ENCODE assay signal across 8 mouse cellular contexts in the genomic region with DNA sequence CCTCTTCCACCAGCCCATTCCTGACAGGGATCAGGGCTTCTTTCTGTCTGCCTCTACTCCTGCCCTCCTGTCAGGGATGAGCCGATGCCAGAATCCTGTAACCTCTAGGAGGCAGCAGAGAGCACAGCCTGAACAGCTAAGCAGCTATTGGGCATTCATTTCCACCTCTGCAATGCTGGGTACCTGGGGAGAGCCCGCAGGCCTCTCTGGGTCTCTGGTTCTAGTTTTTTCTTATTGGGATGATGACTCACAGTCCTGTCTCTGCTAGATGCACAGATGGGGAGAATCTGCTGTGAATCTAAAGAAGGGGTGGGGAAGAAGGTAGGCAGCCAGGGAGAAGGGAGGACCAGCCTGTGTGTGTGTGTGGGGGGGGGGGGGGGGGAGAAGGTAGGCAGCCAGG. TPM values are rescaled to one million over a fixed set of nuclear protein-coding genes. Genes with fewer than 3 reads are reported as not detected.
A peak's percentile ranks its signal among the peaks of the same experiment; 100 is the strongest.
DNase-seq lines count a peak whose midpoint lies in the region; ATAC-seq and TF ChIP-seq lines count a peak whose summit lies in the region.

No protein-coding gene starts in this region.

- no peak overlapping the region for H3K4me2 ChIP-seq in hindbrain, embryonic 12.5 days (replicated peaks)
- no peak overlapping the region for H3K4me2 ChIP-seq in lung, postnatal 0 days (replicated peaks; ENCODE audit: low read depth, low read length)

- H3K4me1 ChIP-seq in MEL (ENCODE audit: control insufficient read depth in 1 of 2, insufficient read depth in 2 of 2, low read length in 2 of 2), result no peaks in the 10 kb centered on the region
- H3K4me1 ChIP-seq in bone marrow macrophage, adult 2 months (ENCODE audit: control insufficient read depth, insufficient read depth, low read length), result no peaks in the 10 kb centered on the region
- peaks cover 21% of the 10 kb centered on the region for H3K4me1 ChIP-seq in hindbrain, embryonic 12.5 days
- no peaks in the 10 kb centered on the region for H3K4me1 ChIP-seq in lung, postnatal 0 days (ENCODE audit: insufficient read depth, low read depth, low read length)

- no peak for TF ChIP-seq EP300 in MEL (IDR thresholded peaks at IDR 0.05; ENCODE audit: low read depth in 1 of 2, low read length in 2 of 2)
- TF ChIP-seq EP300 in lung, postnatal 0 days (IDR thresholded peaks at IDR 0.05), result no peak

- H3K27me3 ChIP-seq in MEL (ENCODE audit: control insufficient read depth in 1 of 2, insufficient read depth in 2 of 2, low read length in 2 of 2), result no peaks in the 10 kb centered on the region
- H3K27me3 ChIP-seq in hindbrain, embryonic 12.5 days, result no peaks in the 10 kb centered on the region
- no peaks in the 10 kb centered on the region for H3K27me3 ChIP-seq in lung, postnatal 0 days (replicated peaks; ENCODE audit: insufficient read depth, low read length)

- peak; percentile 70 for ATAC-seq in erythroblast, adult 5-6 weeks (replicated peaks; ENCODE audit: low FRiP score, poor library complexity, severe bottlenecking)
- peak; percentile 53; the same call in 1 of the 2 replicates for ATAC-seq in hindbrain, embryonic 12.5 days (ENCODE audit: low FRiP score)
- no peak for ATAC-seq in lung, postnatal 0 days
- ATAC-seq in activated CD4-positive, CD25-positive, alpha-beta regulatory T cell, adult 4 months, result no peak

- peak; percentile 2 for DNase-seq in MEL (ENCODE audit: low read depth, low spot score)
- DNase-seq in layer of hippocampus, adult 9-11 months, result peak; percentile 67
- peak; percentile 45 for DNase-seq in lung, postnatal 0 days (ENCODE audit: low spot score)
- DNase-seq in retina, postnatal 1 day, result peak; percentile 87

- 16% methylated on average over 2 of the region's 2 CpGs for WGBS in hindbrain, embryonic 12.5 days
- WGBS in lung, postnatal 0 days, result 6% methylated on average over 2 of the region's 2 CpGs

- peak; percentile 14 to 31 (median 18); a peak in 3 of 6 replicates for TF ChIP-seq CTCF in MEL (IDR thresholded peaks at IDR 0.05 in 2 of 3, conservative IDR thresholded peaks at IDR 0.05 in 1 of 3; ENCODE audit: control insufficient read depth in 1 of 3, insufficient read depth in 1 of 3, low read depth in 2 of 3, low read length in 3 of 3, poor library complexity in 1 of 3, severe bottlenecking in 1 of 3)
- TF ChIP-seq CTCF in bone marrow macrophage, adult 2 months (IDR thresholded peaks at IDR 0.05; ENCODE audit: low read depth, low read length), result peak; percentile 42; the same call in 1 of the 2 replicates
- peak; percentile 85 for TF ChIP-seq CTCF in lung, postnatal 0 days (IDR thresholded peaks at IDR 0.05)

- no peaks in the 10 kb centered on the region for H3K36me3 ChIP-seq in MEL (ENCODE audit: control insufficient read depth in 1 of 2, insufficient read depth in 2 of 2, low read length in 2 of 2)
- H3K36me3 ChIP-seq in hindbrain, embryonic 12.5 days, result no peaks in the 10 kb centered on the region
- no peaks in the 10 kb centered on the region for H3K36me3 ChIP-seq in lung, postnatal 0 days (ENCODE audit: insufficient read depth, low read length)

- no peak for TF ChIP-seq POLR2A in MEL (IDR thresholded peaks at IDR 0.05; ENCODE audit: control insufficient read depth in 1 of 2, insufficient read depth in 1 of 2, low read depth in 1 of 2, low read length in 2 of 2, poor library complexity in 1 of 2)
- TF ChIP-seq POLR2A in bone marrow macrophage, adult 2 months (IDR thresholded peaks at IDR 0.05; ENCODE audit: borderline replicate concordance, low read depth, low read length), result no peak

- no peak overlapping the region for H3K9ac ChIP-seq in MEL (ENCODE audit: control insufficient read depth, low read depth, low read length, poor library complexity, severe bottlenecking)
- no peak overlapping the region for H3K9ac ChIP-seq in hindbrain, embryonic 12.5 days
- no peak overlapping the region for H3K9ac ChIP-seq in lung, postnatal 0 days (replicated peaks; ENCODE audit: low read depth)

- no peak overlapping the region for H3K4me3 ChIP-seq in MEL (ENCODE audit: control insufficient read depth in 1 of 2, insufficient read depth in 1 of 2, low read depth in 2 of 2, low read length in 2 of 2)
- no peak overlapping the region for H3K4me3 ChIP-seq in bone marrow macrophage, adult 2 months (ENCODE audit: insufficient read depth, low read length)
- no peak overlapping the region for H3K4me3 ChIP-seq in hindbrain, embryonic 12.5 days
- H3K4me3 ChIP-seq in lung, postnatal 0 days (ENCODE audit: low read depth, low read length), result no peak overlapping the region

- H3K79me2 ChIP-seq in MEL (ENCODE audit: control insufficient read depth, insufficient read depth, low read length, poor library complexity), result no peaks in the 10 kb centered on the region

- no peak for TF ChIP-seq RAD21 in MEL (IDR thresholded peaks at IDR 0.05; ENCODE audit: low read depth, low read length)

- H3K27ac ChIP-seq in MEL (ENCODE audit: control insufficient read depth, low read depth, low read length), result no peak overlapping the region
- H3K27ac ChIP-seq in bone marrow macrophage, adult 2 months (ENCODE audit: insufficient read depth, low read depth, low read length), result no peak overlapping the region
- H3K27ac ChIP-seq in hindbrain, embryonic 12.5 days, result no peak overlapping the region
- H3K27ac ChIP-seq in lung, postnatal 0 days (ENCODE audit: low read length), result no peak overlapping the region

- H3K9me3 ChIP-seq in MEL (replicated peaks; ENCODE audit: insufficient read depth, low read length), result no peaks in the 10 kb centered on the region; the same call in 1 of the 2 replicates
- H3K9me3 ChIP-seq in hindbrain, embryonic 12.5 days (replicated peaks), result no peaks in the 10 kb centered on the region
- no peaks in the 10 kb centered on the region for H3K9me3 ChIP-seq in lung, postnatal 0 days (ENCODE audit: low read length)

TF ChIP-seq in MEL, 35 proteins besides CTCF, POLR2A, EP300 and RAD21:
- TF ChIP-seq USF1 (IDR thresholded peaks at IDR 0.05; ENCODE audit: low read depth, low read length) (no peak), USF2 (IDR thresholded peaks at IDR 0.05; ENCODE audit: borderline replicate concordance in 1 of 2, insufficient read depth in 1 of 2, low read depth in 1 of 2, low read length in 2 of 2) (no peak), TBP (IDR thresholded peaks at IDR 0.05; ENCODE audit: low read depth, low read length) (no peak), BHLHE40 (IDR thresholded peaks at IDR 0.05; ENCODE audit: borderline replicate concordance, low read depth, low read length) (no peak), NELFE (IDR thresholded peaks at IDR 0.05; ENCODE audit: low read depth, low read length) (no peak), UBTF (IDR thresholded peaks at IDR 0.05; ENCODE audit: borderline replicate concordance, insufficient read depth, low read depth, low read length) (no peak), ZKSCAN1 (IDR thresholded peaks at IDR 0.05; ENCODE audit: low read depth, low read length) (no peak), SIN3A (IDR thresholded peaks at IDR 0.05; ENCODE audit: low read length) (no peak), ELF1 (IDR thresholded peaks at IDR 0.05; ENCODE audit: low read depth, low read length) (no peak), MYB (IDR thresholded peaks at IDR 0.05; ENCODE audit: low read depth, low read length) (no peak), MAX (IDR thresholded peaks at IDR 0.05; ENCODE audit: low read length) (no peak), GATA1 (IDR thresholded peaks at IDR 0.05; ENCODE audit: low read depth, low read length) (no peak), CHD1 (IDR thresholded peaks at IDR 0.05; ENCODE audit: low read depth, low read length) (no peak)

RNA-seq across cellular contexts. Expression of a gene that starts 55.8 kb away (rescaled TPM):
- total RNA-seq in MEL (2012; rRNA removed), result not detected in 2 replicates
- not detected for polyA plus RNA-seq in MEL (2012; ENCODE audit: insufficient read depth in 1 of 2, insufficient read length in 2 of 2, low read depth in 1 of 2, low replicate concordance in 2 of 2, missing spikeins in 1 of 2)
- polyA plus RNA-seq in bone marrow macrophage, adult 2 months (2012; ENCODE audit: insufficient read depth, insufficient read length, missing spikeins), result not detected in 2 replicates
- 7.1 and 10.2 TPM in 2 replicates for total RNA-seq in erythroblast, adult 5-6 weeks (2015; ENCODE audit: low replicate concordance)
- total RNA-seq in erythroblast, adult 5-6 weeks (2017; ENCODE audit: low replicate concordance), result 1.3 TPM in 1 of 2 replicates, not detected in the other
- polyA plus RNA-seq in hindbrain, embryonic 12.5 days (2016; fragmentation: Nextera tagmentation; extraction: Ambion mirVana), result 46.3 and 50.9 TPM in 2 replicates
- 10.0 and 10.3 TPM in 2 replicates for polyA plus RNA-seq in lung, postnatal 0 days (2015; fragmentation: Nextera tagmentation; extraction: Ambion mirVana)
- not detected for polyA plus RNA-seq in activated CD4-positive, CD25-positive, alpha-beta regulatory T cell, adult 4 months (2017; shearing (Covaris generic))

Comparison
In these comparisons a context has a peak if more than half of its experiments do, and no peak if none do; other contexts are left out.
1. DNase-seq: peak in every context shown above with its lines; median percentile 87 in retina, postnatal 1 day; 67 in layer of hippocampus, adult 9-11 months; 45 in lung, postnatal 0 days; 2 in MEL.
2. CTCF ChIP-seq: peak in every context shown above with its lines; median percentile 85 in lung, postnatal 0 days; 42 in bone marrow macrophage, adult 2 months; 18 in MEL.
3. ATAC-seq: peak in erythroblast, adult 5-6 weeks (single experiment) and hindbrain, embryonic 12.5 days (single experiment); none in lung, postnatal 0 days (single experiment) and activated CD4-positive, CD25-positive, alpha-beta regulatory T cell, adult 4 months (single experiment).